Mouse (Mus musculus) heart, embryonic 15.5 days (tissue): ENCODE results near the gene Entpd3. TPM values are rescaled to one million over a fixed set of nuclear protein-coding genes. Genes with fewer than 3 reads are reported as not detected.

Experiments used
- ATAC-seq: fragments of 200-750 bp; cut with Nextera tagmentation; replicated peaks from 2 replicates; pipeline ENCODE4 v1.8.0; 2017; ENCODE audit warnings: low read depth, moderate TSS enrichment; ENCODE audit not compliant: insufficient number of reproducible peaks, insufficient read depth, low FRiP score
- H3K27ac ChIP-seq: fragments of 300-500 bp; sonication (generic); 2 replicates; pipeline ENCODE4 v1.5.1; 2015; ENCODE audit warnings: mild to moderate bottlenecking, inconsistent platforms
- H3K27me3 ChIP-seq: fragments of 300-500 bp; sonication (generic); 2 replicates; pipeline ENCODE4 v1.6.1; 2015; ENCODE audit warnings: inconsistent platforms
- H3K36me3 ChIP-seq: fragments of 300-500 bp; sonication (generic); 2 replicates; pipeline ENCODE4 v1.6.1; 2015; ENCODE audit warnings: mild to moderate bottlenecking, inconsistent platforms
- H3K4me1 ChIP-seq: fragments of 300-500 bp; sonication (generic); replicated peaks from 2 replicates; pipeline ENCODE4 v1.6.1; 2015; ENCODE audit warnings: inconsistent platforms
- H3K4me2 ChIP-seq: fragments of 300-500 bp; sonication (generic); 2 replicates; pipeline ENCODE4 v1.6.1; 2015; ENCODE audit warnings: inconsistent platforms, mild to moderate bottlenecking, moderate library complexity
- H3K4me3 ChIP-seq: fragments of 300-500 bp; sonication (generic); 2 replicates; pipeline ENCODE4 v1.5.1; 2015; ENCODE audit warnings: mild to moderate bottlenecking, inconsistent platforms
- H3K9ac ChIP-seq: fragments of 300-500 bp; sonication (generic); 2 replicates; pipeline ENCODE4 v1.6.1; 2015; ENCODE audit warnings: mild to moderate bottlenecking, inconsistent platforms
- H3K9me3 ChIP-seq: fragments of 300-500 bp; sonication (generic); replicated peaks from 2 replicates; pipeline ENCODE4 v1.6.1; 2016; ENCODE audit warnings: inconsistent platforms
- WGBS: fragments of 180-500 bp; shearing (Covaris S2); methylation state at CpG from one replicate; pipeline ENCODE4 v1.1.7; 2015; ENCODE audit warnings: mixed read lengths; 5-methylcytosine and 5-hydroxymethylcytosine counted together
- polyA plus RNA-seq: library from polyadenylated mRNA; unstranded; fragments of >200 nt; fragmentation: Nextera tagmentation; extraction: Ambion mirVana; gene quantifications from 2 replicates; pipeline ENCODE4 v1.2.1, GENCODE M21; 2015

Entpd3 gene
- polyA plus RNA-seq, 1 experiment from 2014 or later = 0.23 TPM

GRCm38 (mm10) chr9:120582619-120583308 is 43.1 kb downstream of the Entpd3 start:
- H3K9me3 ChIP-seq = no peaks in the 10 kb centered on the region
- no peaks in the 10 kb centered on the region for H3K27me3 ChIP-seq
- ATAC-seq = peak; percentile 85
- H3K27ac ChIP-seq = peak overlapping the region; percentile 77
- H3K36me3 ChIP-seq = no peaks in the 10 kb centered on the region
- H3K9ac ChIP-seq = peak overlapping the region; percentile 55
- H3K4me2 ChIP-seq = peak overlapping the region; percentile 92
- H3K4me1 ChIP-seq = peaks cover 16% of the 10 kb centered on the region
- 6% methylated on average over 28 of the region's 28 CpGs for WGBS
- peak overlapping the region; percentile 50 for H3K4me3 ChIP-seq

DNA sequence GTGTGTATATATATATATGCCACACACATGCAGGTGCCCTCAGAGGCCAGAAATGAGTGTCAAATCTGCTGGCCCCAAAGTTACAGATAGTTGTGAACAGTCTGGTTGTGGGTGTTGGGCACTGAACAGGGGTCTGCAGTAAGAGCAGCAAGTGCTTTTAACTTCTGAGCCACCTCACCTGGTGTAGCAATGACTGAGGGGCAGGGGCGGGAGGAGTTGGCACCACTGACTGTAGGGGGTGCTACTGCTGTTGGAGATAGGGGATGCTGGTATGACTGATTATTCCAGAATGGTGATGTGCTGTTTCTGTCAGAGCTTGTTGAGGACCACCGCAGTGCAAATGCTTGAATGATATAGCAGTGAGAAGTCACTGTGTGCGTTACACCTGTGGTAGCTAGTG is 43.7 kb downstream of the Entpd3 start:
- peaks cover 13% of the 10 kb centered on the region for H3K4me1 ChIP-seq
- H3K9me3 ChIP-seq = no peaks in the 10 kb centered on the region
- no peaks in the 10 kb centered on the region for H3K36me3 ChIP-seq
- WGBS = 67% methylated on average over 3 of the region's 3 CpGs
- peak overlapping the region; percentile 50 for H3K4me3 ChIP-seq
- no peak overlapping the region for H3K9ac ChIP-seq
- H3K27ac ChIP-seq = peak overlapping the region; percentile 77; the same call in 1 of the 2 replicates
- no peak for ATAC-seq
- H3K4me2 ChIP-seq = peak overlapping the region; percentile 92
- H3K27me3 ChIP-seq = no peaks in the 10 kb centered on the region

DNA sequence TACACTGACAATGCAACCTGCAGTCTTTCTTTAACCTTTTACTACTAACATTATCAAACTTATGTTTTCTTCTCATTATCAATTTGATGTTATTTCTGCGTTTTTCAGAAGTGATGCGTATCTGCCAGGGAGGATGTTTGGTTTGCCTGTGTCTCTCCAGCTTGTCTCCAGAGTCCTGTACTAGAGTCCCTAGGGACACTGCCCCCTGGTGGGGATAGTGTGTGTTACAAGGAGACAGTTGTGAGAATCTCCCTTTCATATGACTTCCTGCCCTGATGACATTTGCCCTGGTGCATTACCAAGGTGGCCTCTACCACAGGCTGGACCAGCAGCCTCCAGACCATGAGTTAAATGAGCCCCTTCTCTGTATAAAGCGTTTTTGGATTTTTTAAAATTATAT is 46.9 kb downstream of the Entpd3 start:
- Histone ChIP-seq H3K27ac (no peak overlapping the region), H3K36me3 (no peaks in the 10 kb centered on the region), H3K9me3 (no peaks in the 10 kb centered on the region), H3K4me1 (peaks cover 15% of the 10 kb centered on the region), H3K4me2 (no peak overlapping the region), H3K9ac (no peak overlapping the region), H3K4me3 (no peak overlapping the region), H3K27me3 (no peaks in the 10 kb centered on the region)
- no peak for ATAC-seq
- WGBS = 7% methylated on average over 3 of the region's 3 CpGs

GRCm38 (mm10) chr9:120591490-120591889 is 51.9 kb downstream of the Entpd3 start:
- H3K4me2 ChIP-seq = no peak overlapping the region
- WGBS = 3% methylated on average over 9 of the region's 9 CpGs
- peaks cover 4% of the 10 kb centered on the region; the same call in 1 of the 2 replicates for H3K4me1 ChIP-seq

DNA sequence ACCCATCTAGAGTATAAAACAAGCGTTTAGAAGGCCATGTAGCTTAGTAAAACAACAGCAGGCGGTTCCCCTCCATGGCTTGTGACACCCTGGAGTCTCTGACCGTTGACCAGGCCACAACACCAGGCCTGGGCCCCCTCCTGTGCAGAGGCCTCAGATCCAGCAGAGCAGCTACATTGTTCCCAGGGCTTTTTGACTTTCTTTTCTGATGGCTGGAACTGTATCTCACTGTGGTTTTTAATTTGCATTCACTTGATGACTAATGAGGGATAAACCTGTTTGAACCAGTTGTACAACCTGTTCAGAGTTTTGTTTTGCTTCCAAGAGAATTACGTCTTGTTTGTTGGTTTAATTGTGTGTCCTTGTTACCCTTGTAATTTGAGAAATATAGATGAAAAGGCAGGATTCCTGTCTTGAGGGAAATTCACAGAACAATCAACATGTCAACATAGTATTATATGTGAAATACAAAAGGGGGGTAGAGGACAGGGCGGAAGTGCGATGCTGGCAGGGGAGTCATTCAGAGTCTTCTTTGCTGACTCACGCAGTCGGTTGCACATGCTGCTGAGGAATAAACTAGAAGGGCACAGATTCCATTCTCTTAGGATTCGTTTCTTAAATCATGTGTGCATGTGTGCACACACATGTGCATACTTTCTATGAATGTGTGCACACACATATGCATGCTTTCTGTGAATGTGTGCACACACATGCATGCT is 53.9 kb downstream of the Entpd3 start:
- no peaks in the 10 kb centered on the region for H3K9me3 ChIP-seq
- no peak for ATAC-seq
- no peak overlapping the region for H3K27ac ChIP-seq
- H3K27me3 ChIP-seq = peaks cover 2% of the 10 kb centered on the region; the same call in 1 of the 2 replicates
- no peak overlapping the region for H3K4me2 ChIP-seq
- 61% methylated on average over 9 of the region's 9 CpGs for WGBS
- no peak overlapping the region for H3K4me3 ChIP-seq
- H3K4me1 ChIP-seq = peaks cover 4% of the 10 kb centered on the region; the same call in 1 of the 2 replicates
- H3K36me3 ChIP-seq = no peaks in the 10 kb centered on the region
- H3K9ac ChIP-seq = no peak overlapping the region

More at GRCm38 (mm10) chr9:120591490-120591889, 51.9 kb downstream of the Entpd3 start:
- Histone ChIP-seq H3K4me3 (no peak overlapping the region), H3K9ac (no peak overlapping the region), H3K36me3 (no peaks in the 10 kb centered on the region), H3K27me3 (peaks cover 2% of the 10 kb centered on the region; the same call in 1 of the 2 replicates), H3K27ac (no peak overlapping the region), H3K9me3 (no peaks in the 10 kb centered on the region)
- no peak for ATAC-seq

DNA sequence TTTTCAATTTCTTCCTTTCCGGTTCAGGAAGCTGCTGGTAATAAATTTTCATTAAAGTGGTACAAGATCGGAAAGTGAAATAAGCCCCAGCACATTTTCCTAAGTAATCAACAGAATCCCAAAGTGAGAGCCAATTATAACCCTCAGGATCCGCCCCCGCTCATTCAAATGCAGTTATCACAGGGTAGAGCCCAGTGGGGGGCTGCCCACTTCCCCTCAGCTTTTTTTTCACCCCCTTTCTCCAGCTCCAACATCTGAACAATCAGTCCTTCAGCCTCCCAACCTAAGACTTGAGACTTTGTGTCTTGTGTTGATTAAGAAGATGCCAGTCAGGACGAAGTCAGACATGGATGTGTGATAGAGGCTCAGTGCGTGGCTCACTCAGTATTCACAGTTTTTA is 55.2 kb downstream of the Entpd3 start:
- Histone ChIP-seq H3K9me3 (no peaks in the 10 kb centered on the region), H3K4me3 (no peak overlapping the region), H3K27me3 (peaks cover 2% of the 10 kb centered on the region; the same call in 1 of the 2 replicates), H3K36me3 (no peaks in the 10 kb centered on the region), H3K9ac (no peak overlapping the region), H3K4me1 (peaks cover 4% of the 10 kb centered on the region; the same call in 1 of the 2 replicates), H3K4me2 (no peak overlapping the region), H3K27ac (no peak overlapping the region)
- WGBS = 73% methylated on average over 6 of the region's 6 CpGs
- ATAC-seq = no peak

GRCm38 (mm10) chr9:120595306-120595705 is 55.7 kb downstream of the Entpd3 start:
- H3K4me2 ChIP-seq = no peak overlapping the region
- H3K9me3 ChIP-seq = no peaks in the 10 kb centered on the region
- H3K9ac ChIP-seq = no peak overlapping the region
- H3K4me1 ChIP-seq = peaks cover 4% of the 10 kb centered on the region; the same call in 1 of the 2 replicates
- H3K36me3 ChIP-seq = no peaks in the 10 kb centered on the region
- WGBS = 73% methylated on average over 4 of the region's 4 CpGs
- H3K4me3 ChIP-seq = no peak overlapping the region
- no peak for ATAC-seq
- peaks cover 2% of the 10 kb centered on the region; the same call in 1 of the 2 replicates for H3K27me3 ChIP-seq
- H3K27ac ChIP-seq = no peak overlapping the region

- 20% methylated on average over 17 of the region's 17 CpGs for WGBS
- H3K9ac ChIP-seq = no peak overlapping the region
Observed at GRCm38 (mm10) chr9:120601488-120602171, 62.0 kb downstream of the Entpd3 start.

DNA sequence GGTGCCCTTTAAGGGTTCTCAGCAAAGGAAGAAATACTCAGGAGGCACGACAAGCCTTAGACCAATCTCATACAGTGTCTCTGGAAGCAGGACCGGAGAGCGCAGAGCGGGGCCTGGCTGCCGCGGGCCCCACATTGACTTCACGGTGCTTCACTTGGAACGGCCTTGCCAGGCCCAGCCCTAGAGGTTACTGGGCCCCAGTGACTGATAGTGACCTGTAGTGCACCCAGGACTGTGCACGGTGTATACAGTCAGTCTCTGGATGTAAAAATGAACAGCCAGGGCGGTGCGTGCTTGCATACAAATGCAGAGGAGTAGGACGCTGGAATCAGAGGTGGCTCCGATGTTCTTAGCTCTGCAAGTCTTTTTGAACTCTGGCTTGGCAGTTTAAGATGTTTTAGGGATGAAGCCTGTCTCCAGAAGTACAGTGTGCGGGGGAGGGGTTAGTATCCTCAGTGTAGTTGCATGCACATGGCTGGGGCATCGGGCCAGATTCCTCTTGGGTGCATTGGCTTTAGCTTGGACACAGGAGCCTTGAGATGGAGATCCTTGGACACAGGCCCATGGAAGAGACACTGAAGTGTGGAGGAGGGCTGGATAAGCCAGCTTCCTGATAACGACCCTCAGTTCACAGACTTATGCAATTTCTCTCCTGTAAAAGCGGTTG is 62.7 kb downstream of the Entpd3 start:
- peak; percentile 43 for ATAC-seq
- H3K9ac ChIP-seq = no peak overlapping the region
- no peaks in the 10 kb centered on the region for H3K27me3 ChIP-seq
- no peak overlapping the region for H3K27ac ChIP-seq
- peak overlapping the region; percentile 46 for H3K4me2 ChIP-seq
- H3K4me1 ChIP-seq = peaks cover 24% of the 10 kb centered on the region
- H3K36me3 ChIP-seq = no peaks in the 10 kb centered on the region
- no peak overlapping the region for H3K4me3 ChIP-seq
- no peaks in the 10 kb centered on the region for H3K9me3 ChIP-seq
- WGBS = 48% methylated on average over 17 of the region's 17 CpGs

More at GRCm38 (mm10) chr9:120601488-120602171, 62.0 kb downstream of the Entpd3 start:
- Histone ChIP-seq H3K4me2 (peak overlapping the region; percentile 27), H3K4me1 (peaks cover 24% of the 10 kb centered on the region), H3K9me3 (no peaks in the 10 kb centered on the region), H3K27me3 (no peaks in the 10 kb centered on the region), H3K4me3 (no peak overlapping the region), H3K27ac (no peak overlapping the region), H3K36me3 (no peaks in the 10 kb centered on the region)
- ATAC-seq = peak; percentile 64; the same call in 1 of the 2 replicates

- H3K27ac ChIP-seq = no peak overlapping the region
- 8% methylated on average over 23 of the region's 23 CpGs for WGBS
- H3K9ac ChIP-seq = no peak overlapping the region
- H3K36me3 ChIP-seq = no peaks in the 10 kb centered on the region
- H3K9me3 ChIP-seq = no peaks in the 10 kb centered on the region; the same call in 1 of the 2 replicates
- ATAC-seq = peak; percentile 71
- peak overlapping the region; percentile 46 for H3K4me2 ChIP-seq
- peaks cover 24% of the 10 kb centered on the region for H3K4me1 ChIP-seq
- H3K4me3 ChIP-seq = no peak overlapping the region
- H3K27me3 ChIP-seq = no peaks in the 10 kb centered on the region
Observed at GRCm38 (mm10) chr9:120602839-120603511, 63.4 kb downstream of the Entpd3 start.
